Mouse (Mus musculus): ENCODE measurements around the gene Tex29.

GRCm38 (mm10) chr8:11808047-11808446, 32.2 kb upstream of the Tex29 start:
- TF ChIP-seq EP300 (IDR thresholded peaks at IDR 0.05; ENCODE audit: insufficient read depth, low read depth, low read length) (no peak), POLR2A (IDR thresholded peaks at IDR 0.05; ENCODE audit: insufficient read depth, low read depth, low read length) (no peak), CTCF (IDR thresholded peaks at IDR 0.05) (no peak)

All from heart, adult 2 months (tissue).